Mouse (Mus musculus) frontal cortex, adult 2 months (tissue): Measurements from ENCODE around the gene Irf2bpl. TPM values are rescaled to one million over a fixed set of nuclear protein-coding genes. Genes with fewer than 3 reads are reported as not detected.

Experiments
- DNase-seq, 2 experiments: peaks; one replicate each; pipeline ENCODE4 v3.0.0; 2022; ENCODE audit warnings: low spot score in 1 of 2; ENCODE audit errors: extremely low spot score in 1 of 2
- polyA plus RNA-seq: library from polyadenylated mRNA; depleted of rRNA; stranded (reverse); fragments of >200 nt; gene quantifications from 2 replicates; pipeline ENCODE4 v1.2.3, GENCODE M21; 2012

The Irf2bpl gene
- polyA plus RNA-seq, 1 experiment = 48.5 TPM

GRCm38 (mm10) chr12:86867271-86868223 lies 17.1 kb downstream of the Irf2bpl start:
- DNase-seq = no peak

GRCm38 (mm10) chr12:86864316-86865020 lies 20.1 kb downstream of the Irf2bpl start:
- DNase-seq = no peak

GRCm38 (mm10) chr12:86859924-86860790 lies 24.4 kb downstream of the Irf2bpl start:
- DNase-seq = peak in 1 of 2 experiments; percentile 68

DNA sequence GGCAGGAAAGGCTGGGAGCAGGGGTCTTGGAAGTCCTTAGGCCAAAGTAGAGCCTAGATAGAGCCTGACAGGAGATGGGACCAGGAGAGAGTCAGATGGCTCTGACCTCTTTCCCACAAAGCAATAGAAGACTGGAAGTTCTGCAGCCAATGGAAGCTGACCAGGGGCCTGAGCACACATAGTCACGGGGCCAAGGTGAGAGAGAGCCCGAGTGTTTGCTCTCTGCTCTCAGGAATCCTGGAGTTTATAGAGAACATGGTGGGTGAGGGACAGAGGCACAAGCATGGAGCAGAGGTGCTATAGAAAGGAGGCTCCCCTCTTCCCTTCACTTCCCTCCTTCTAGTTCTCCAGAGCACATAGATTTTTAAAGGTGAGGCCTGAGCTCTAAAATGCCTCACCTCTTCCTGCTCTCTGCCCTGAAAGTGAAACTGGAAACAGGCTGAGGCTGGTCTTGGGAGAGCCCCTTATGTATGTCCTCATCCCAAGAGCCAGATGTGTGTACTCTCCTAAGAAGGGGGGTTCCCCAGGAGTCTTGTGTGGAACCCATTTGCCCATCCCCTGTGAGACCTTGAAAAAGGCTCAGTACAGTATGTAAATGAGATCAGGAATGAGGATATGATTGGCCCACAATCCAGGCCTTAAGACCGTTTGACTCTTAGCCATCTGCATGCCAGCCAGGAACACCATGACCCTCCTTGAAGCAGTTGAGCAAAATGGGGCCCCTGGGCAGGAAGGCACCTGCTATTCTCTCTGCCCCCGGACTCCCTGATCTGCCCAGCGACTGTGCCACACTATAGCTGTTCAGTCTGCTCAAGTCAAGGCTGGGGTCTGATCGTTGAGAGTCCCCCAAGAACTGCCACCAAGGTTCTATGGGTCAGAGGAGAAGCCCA lies 25.4 kb downstream of the Irf2bpl start:
- DNase-seq = no peak

DNA sequence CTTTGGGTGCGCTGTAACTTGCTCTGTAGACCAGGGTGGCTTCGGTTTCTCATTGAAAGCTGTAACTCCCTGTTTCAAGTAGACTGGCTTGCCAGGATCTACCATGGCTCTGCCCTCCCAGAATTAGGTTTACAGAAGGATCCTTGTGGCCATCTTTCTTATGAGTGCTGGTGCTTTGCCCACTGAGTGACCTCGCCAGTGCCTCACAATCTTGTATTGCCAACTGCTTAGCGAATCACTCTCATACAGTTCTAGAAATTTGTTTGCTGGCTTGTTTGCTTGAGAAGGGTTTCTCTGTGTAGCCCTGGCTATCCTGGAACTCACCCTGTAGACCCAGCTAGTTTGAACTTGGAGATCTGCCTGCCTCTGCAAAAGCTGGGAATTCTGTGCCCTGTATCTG lies 26.1 kb downstream of the Irf2bpl start:
- no peak for DNase-seq

GRCm38 (mm10) chr12:86857290-86857689 lies 27.3 kb downstream of the Irf2bpl start:
- no peak for DNase-seq

- peak in 1 of 2 experiments; percentile 78 for DNase-seq
Observed at GRCm38 (mm10) chr12:86855670-86856069, 28.9 kb downstream of the Irf2bpl start.

DNA sequence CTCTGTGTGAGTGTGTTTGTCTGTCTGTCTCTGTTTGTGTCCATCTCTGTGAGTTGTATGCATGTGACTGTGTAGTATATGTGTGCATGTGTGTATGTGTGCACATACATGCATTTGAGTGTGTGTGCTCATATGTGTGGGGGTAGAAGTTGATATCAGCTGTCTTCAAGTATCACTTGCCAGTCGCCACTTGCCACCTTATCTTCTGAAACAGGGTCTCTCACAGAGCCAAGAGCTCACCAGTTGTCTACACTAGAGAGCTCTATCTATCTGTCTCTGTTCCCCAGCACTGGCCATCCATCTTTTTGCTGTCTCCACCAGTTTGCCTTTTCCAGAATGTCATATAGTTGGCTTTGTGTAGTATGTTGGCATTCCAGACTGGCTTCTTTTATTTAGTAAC lies 31.1 kb downstream of the Irf2bpl start:
- no peak for DNase-seq

- no peak for DNase-seq
Observed at GRCm38 (mm10) chr12:86851313-86851712, 33.3 kb downstream of the Irf2bpl start.

GRCm38 (mm10) chr12:86850746-86851145 lies 33.9 kb downstream of the Irf2bpl start:
- DNase-seq = no peak

GRCm38 (mm10) chr12:86849945-86850626 lies 34.5 kb downstream of the Irf2bpl start:
- peak in 1 of 2 experiments; percentile 64 for DNase-seq

GRCm38 (mm10) chr12:86842866-86843459 lies 41.6 kb downstream of the Irf2bpl start:
- DNase-seq = no peak

GRCm38 (mm10) chr12:86840526-86840925 lies 44.1 kb downstream of the Irf2bpl start:
- DNase-seq = no peak

- no peak for DNase-seq
Observed at GRCm38 (mm10) chr12:86838181-86838580, 46.4 kb downstream of the Irf2bpl start.

DNA sequence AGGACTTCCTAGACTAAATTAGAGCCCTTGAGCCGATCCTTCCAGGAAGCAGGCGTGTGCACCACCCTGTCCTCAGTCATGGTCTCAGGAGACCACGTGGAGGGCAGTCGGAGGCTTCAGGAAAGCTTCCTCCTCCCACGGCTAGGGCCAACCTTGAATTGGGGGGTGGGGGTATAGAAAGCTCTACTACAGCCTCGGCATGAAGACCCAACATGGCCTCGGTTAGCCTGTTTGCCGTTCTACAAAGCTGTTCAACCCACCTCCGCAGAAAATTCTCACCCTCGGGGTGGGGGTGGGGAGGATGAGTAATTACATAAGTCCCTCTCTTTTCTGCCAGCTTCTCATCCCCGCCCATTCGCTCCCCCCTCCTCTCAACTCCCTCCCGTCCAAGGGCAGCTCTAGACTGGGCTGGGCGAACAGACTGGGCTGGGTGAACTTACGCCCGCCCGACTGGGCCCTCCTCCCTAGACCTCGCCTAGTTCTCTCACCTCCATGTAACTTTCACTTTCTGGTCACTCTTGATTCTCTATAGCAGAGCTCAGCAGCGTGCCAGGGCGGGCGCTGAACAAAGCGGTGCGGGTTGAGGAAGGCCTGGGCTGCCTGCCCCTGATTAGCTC lies 48.1 kb downstream of the Irf2bpl start:
- DNase-seq = peak in 1 of 2 experiments; percentile 77

- DNase-seq = no peak
Observed at GRCm38 (mm10) chr12:86835899-86836298, 48.7 kb downstream of the Irf2bpl start.

DNA sequence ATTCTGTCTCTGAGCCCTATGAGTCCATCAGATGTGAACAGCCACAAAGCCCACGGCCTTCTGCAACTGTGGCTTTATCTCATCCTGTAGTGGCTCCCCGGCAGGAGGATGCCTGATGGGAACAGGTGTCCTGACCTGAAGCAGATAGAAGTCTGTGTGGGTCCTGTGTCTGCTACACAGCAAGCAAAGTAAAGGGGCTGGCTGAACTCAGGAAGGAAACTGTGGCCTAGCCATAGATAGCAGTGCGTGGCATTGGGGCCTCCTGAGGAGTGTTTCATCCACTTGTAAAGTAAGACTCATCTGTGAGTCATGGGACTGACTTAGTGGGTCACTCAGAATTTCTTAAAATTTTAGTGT lies 50.2 kb downstream of the Irf2bpl start:
- DNase-seq = no peak

GRCm38 (mm10) chr12:86833711-86834415 lies 50.7 kb downstream of the Irf2bpl start:
- DNase-seq = no peak
